In genomic region chr1:4598425-4598824, GRCm38 (mm10) we compare ENCODE assay signal across 25 mouse cellular contexts.
DNase-seq lines count a peak whose midpoint lies in the region; ATAC-seq and TF ChIP-seq lines count a peak whose summit lies in the region.
"Had no signal": no experiment of that assay in that cellular context is flagged by ENCODE, and none has a peak within 500 bp of the region (broad histone marks: within the 10 kb centered on the region; RNA-seq: fewer than 3 reads in every experiment).

No protein-coding gene starts in this region.

- H3K4me1 ChIP-seq in liver, adult 2 months (ENCODE audit: control insufficient read depth, insufficient read depth, low read length): peaks cover 4% of the 10 kb centered on the region; the same call in 1 of the 2 replicates
- peaks cover 15% of the 10 kb centered on the region for H3K4me1 ChIP-seq in liver, embryonic 12.5 days
- H3K4me1 ChIP-seq in ES-Bruce4 (ENCODE audit: control insufficient read depth, insufficient read depth, low read length): no peaks in the 10 kb centered on the region
- H3K4me1 ChIP-seq: embryonic facial prominence, embryonic 10.5 days; embryonic facial prominence, embryonic 12.5 days; forebrain, embryonic 13.5 days; forebrain, embryonic 15.5 days had no signal

- TF ChIP-seq EP300 in ES-Bruce4 (IDR thresholded peaks at IDR 0.05; ENCODE audit: insufficient read depth, low read depth, low read length): peak; percentile 70; the same call in 1 of the 2 replicates

- no peaks in the 10 kb centered on the region for H3K9me3 ChIP-seq in liver, embryonic 12.5 days (replicated peaks)
- H3K9me3 ChIP-seq in ES-Bruce4 (replicated peaks; ENCODE audit: control insufficient read depth, insufficient read depth, low read length, poor library complexity, severe bottlenecking): no peaks in the 10 kb centered on the region
- H3K9me3 ChIP-seq: embryonic facial prominence, embryonic 10.5 days; embryonic facial prominence, embryonic 12.5 days; forebrain, embryonic 13.5 days; forebrain, embryonic 15.5 days; G1E had no signal

- no peak for TF ChIP-seq CTCF in liver, adult 2 months (IDR thresholded peaks at IDR 0.05; ENCODE audit: low read depth, low read length)
- no peak for TF ChIP-seq CTCF in ES-Bruce4 (IDR thresholded peaks at IDR 0.05; ENCODE audit: low read depth, low read length)

- WGBS in liver, adult 2 months: 11% methylated on average over 3 of the region's 3 CpGs
- WGBS in liver, embryonic 12.5 days (ENCODE audit: insufficient replicate concordance): 40% methylated on average over 3 of the region's 3 CpGs

- no peaks in the 10 kb centered on the region for H3K36me3 ChIP-seq in liver, adult 2 months (ENCODE audit: control insufficient read depth, insufficient read depth, low read length)
- H3K36me3 ChIP-seq in liver, embryonic 12.5 days: no peaks in the 10 kb centered on the region
- H3K36me3 ChIP-seq in ES-Bruce4 (ENCODE audit: control insufficient read depth, insufficient read depth, low read length, poor library complexity, severe bottlenecking): no peaks in the 10 kb centered on the region
- H3K36me3 ChIP-seq: embryonic facial prominence, embryonic 10.5 days; embryonic facial prominence, embryonic 12.5 days; forebrain, embryonic 15.5 days; G1E had no signal

- no peak overlapping the region for H3K4me2 ChIP-seq in liver, embryonic 12.5 days
- H3K4me2 ChIP-seq: embryonic facial prominence, embryonic 12.5 days; forebrain, embryonic 13.5 days; forebrain, embryonic 15.5 days had no signal

- no peak for ATAC-seq in liver, embryonic 12.5 days
- ATAC-seq in frontal cortex, adult (ENCODE audit: low TSS enrichment): no peak
- ATAC-seq: activated CD4-positive, CD25-positive, alpha-beta regulatory T cell, adult 4 months; CD4-positive, CD25-positive, alpha-beta regulatory T cell, adult 4 months; forebrain, embryonic 13.5 days; forebrain, embryonic 15.5 days; forebrain, postnatal 0 days; Patski had no signal

- DNase-seq in liver, adult 2 months (ENCODE audit: extremely low read depth, low read depth, low spot score): peak; percentile 61
- peak; percentile 7 for DNase-seq in R1 (ENCODE audit: low read depth, low spot score)
- peak; percentile 22 for DNase-seq in yolk sac, embryonic 10.5 days (ENCODE audit: low spot score)
- no peak for DNase-seq in adrenal gland, postnatal 10 days
- DNase-seq: adrenal gland, adult 8-10 months; adrenal gland, postnatal 25 days; B cell, adult 2 months; cerebellum, adult 11 months; cerebellum, adult 18-20 months; cerebellum, adult 8-10 months; cerebellum, adult 9-11 months; cerebellum, postnatal 25 days; forebrain, postnatal 0 days had no signal

- no peaks in the 10 kb centered on the region for H3K79me2 ChIP-seq in liver, adult 2 months (ENCODE audit: control insufficient read depth, insufficient read depth, low read length)

- H3K27ac ChIP-seq in liver, adult 2 months (replicated peaks; ENCODE audit: insufficient read depth, low read depth, low read length): no peak overlapping the region
- no peak overlapping the region for H3K27ac ChIP-seq in liver, embryonic 12.5 days
- H3K27ac ChIP-seq in ES-Bruce4 (ENCODE audit: insufficient read depth, low read length): no peak overlapping the region
- H3K27ac ChIP-seq: embryonic facial prominence, embryonic 10.5 days; embryonic facial prominence, embryonic 12.5 days; forebrain, embryonic 13.5 days; forebrain, embryonic 15.5 days had no signal

- no peak overlapping the region for H3K4me3 ChIP-seq in liver, adult 2 months (ENCODE audit: insufficient read depth, low read depth, low read length)
- no peak overlapping the region for H3K4me3 ChIP-seq in liver, embryonic 12.5 days
- no peak overlapping the region for H3K4me3 ChIP-seq in ES-Bruce4 (ENCODE audit: low read depth, low read length)
- H3K4me3 ChIP-seq: embryonic facial prominence, embryonic 10.5 days; embryonic facial prominence, embryonic 12.5 days; forebrain, embryonic 13.5 days; forebrain, embryonic 15.5 days had no signal

- no peak overlapping the region for H3K9ac ChIP-seq in liver, adult 2 months (ENCODE audit: low read depth, low read length)
- H3K9ac ChIP-seq in liver, embryonic 12.5 days: no peak overlapping the region
- no peak overlapping the region for H3K9ac ChIP-seq in ES-Bruce4 (ENCODE audit: low read depth, poor library complexity, severe bottlenecking)
- H3K9ac ChIP-seq: embryonic facial prominence, embryonic 12.5 days; forebrain, embryonic 13.5 days; forebrain, embryonic 15.5 days; forebrain, postnatal 0 days had no signal

- no peaks in the 10 kb centered on the region for H3K27me3 ChIP-seq in liver, adult 2 months (ENCODE audit: control insufficient read depth, insufficient read depth, low read length)
- no peaks in the 10 kb centered on the region for H3K27me3 ChIP-seq in liver, embryonic 12.5 days (replicated peaks)
- H3K27me3 ChIP-seq in ES-Bruce4 (ENCODE audit: control insufficient read depth, insufficient read depth, low read length, poor library complexity, severe bottlenecking): no peaks in the 10 kb centered on the region
- H3K27me3 ChIP-seq: CH12.LX; embryonic facial prominence, embryonic 12.5 days; forebrain, embryonic 13.5 days; forebrain, embryonic 15.5 days; Patski had no signal

- no peak for TF ChIP-seq POLR2A in liver, adult 2 months (IDR thresholded peaks at IDR 0.05; ENCODE audit: extremely low read depth, insufficient read depth, low read length)
- TF ChIP-seq POLR2A in ES-Bruce4 (IDR thresholded peaks at IDR 0.05; ENCODE audit: insufficient read depth, low read length): no peak
